Mouse (Mus musculus) kidney, postnatal 36 days (tissue): ENCODE results near the gene Zbtb48.
"Not testable (repeated sequence)": the region's sequence is repeated elsewhere in the genome, so short reads cannot be mapped to it uniquely, and the experiment has no call there.

Experiments
- DNase-seq, 2 experiments: peaks; one replicate each; pipeline ENCODE4 v3.0.0; 2021 to 2022; ENCODE audit warnings: mixed read lengths in 2 of 2

Zbtb48 gene

GRCm38 (mm10) chr4:152027524-152027923, at the start of gene Zbtb48:
Gene Zbtb48 (minus strand): TSS chr4:152027671.
- DNase-seq: peak; percentile 98 to 99

DNA sequence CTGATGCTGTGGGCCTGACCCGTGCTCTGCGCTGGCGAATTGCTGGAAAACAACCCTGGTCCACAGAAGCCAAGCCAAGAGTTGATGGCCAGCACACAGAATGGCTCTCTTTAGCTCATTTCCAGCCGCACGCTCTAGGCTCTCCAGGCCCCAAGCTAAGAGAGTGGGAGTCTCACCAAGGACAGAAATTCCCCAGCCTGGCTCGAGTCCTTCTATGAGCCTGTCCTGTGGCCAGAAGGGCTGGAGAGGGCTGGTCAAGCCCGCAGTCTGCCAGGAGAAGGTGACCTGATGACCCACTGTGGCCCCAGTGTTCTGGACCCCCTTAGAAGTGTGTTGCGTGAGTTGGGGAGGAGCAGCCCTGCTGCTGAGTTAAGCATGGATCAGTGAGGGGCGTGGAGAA, 49.7 kb upstream of the Zbtb48 start:
- no peak for DNase-seq

- no peak for DNase-seq
Observed at GRCm38 (mm10) chr4:152074548-152074947, 47.1 kb upstream of the Zbtb48 start.

DNA sequence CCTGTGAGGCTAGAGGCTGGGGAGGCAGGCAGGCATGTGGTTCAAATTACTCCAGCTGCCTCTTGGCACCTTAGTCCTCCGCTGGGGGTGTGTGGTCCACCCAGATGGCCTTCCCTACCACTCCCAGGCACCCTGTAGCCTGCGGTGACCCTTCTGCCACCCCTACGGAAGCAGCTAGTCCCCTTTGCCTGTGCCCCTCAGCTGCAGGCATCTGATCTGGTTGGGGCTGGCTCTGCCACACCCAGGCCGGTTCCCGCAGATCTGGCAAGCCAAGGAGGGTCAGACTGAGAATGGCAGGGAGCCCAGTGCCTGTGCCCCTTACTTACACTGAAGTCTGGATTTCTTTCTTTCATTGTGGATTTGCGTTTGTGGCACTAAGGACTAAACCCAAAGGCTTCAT, 46.2 kb upstream of the Zbtb48 start:
- no peak for DNase-seq

- DNase-seq: peak in 1 of 2 experiments; percentile 37
Observed at GRCm38 (mm10) chr4:152072655-152073054, 45.2 kb upstream of the Zbtb48 start.

DNA sequence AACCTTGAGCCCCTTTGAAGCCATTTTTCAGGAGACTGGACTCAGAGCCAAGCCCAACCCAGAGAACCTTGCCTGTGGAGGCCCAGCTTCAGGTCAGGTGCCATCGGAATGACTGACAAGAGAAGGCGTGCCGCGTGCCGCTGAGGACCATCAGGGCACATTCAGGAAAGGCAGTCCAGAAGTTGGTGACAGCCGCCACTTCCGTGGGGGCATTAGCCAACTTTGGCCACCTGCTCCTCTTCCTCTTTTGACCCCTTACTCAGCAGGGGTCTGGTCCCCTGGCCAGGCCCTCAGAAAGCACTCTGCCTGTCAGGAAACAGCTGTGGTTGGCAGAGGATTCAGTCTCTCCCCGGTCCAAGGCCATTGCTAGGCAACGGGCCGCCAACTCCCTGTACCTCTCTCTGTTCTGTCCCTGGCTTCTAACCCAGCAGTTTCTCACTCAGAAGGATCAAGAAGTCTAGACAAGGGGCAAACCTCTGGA, 44.7 kb upstream of the Zbtb48 start, which contains the start of gene Plekhg5:
Gene Plekhg5 (plus strand): TSS at position 378 of the 481 bp plus-strand sequence.
- DNase-seq: peak in 1 of 2 experiments; percentile 47

GRCm38 (mm10) chr4:152070494-152071396, 43.3 kb upstream of the Zbtb48 start:
- DNase-seq: no peak

- no peak for DNase-seq
Observed at GRCm38 (mm10) chr4:152069245-152069644, 41.8 kb upstream of the Zbtb48 start.

DNA sequence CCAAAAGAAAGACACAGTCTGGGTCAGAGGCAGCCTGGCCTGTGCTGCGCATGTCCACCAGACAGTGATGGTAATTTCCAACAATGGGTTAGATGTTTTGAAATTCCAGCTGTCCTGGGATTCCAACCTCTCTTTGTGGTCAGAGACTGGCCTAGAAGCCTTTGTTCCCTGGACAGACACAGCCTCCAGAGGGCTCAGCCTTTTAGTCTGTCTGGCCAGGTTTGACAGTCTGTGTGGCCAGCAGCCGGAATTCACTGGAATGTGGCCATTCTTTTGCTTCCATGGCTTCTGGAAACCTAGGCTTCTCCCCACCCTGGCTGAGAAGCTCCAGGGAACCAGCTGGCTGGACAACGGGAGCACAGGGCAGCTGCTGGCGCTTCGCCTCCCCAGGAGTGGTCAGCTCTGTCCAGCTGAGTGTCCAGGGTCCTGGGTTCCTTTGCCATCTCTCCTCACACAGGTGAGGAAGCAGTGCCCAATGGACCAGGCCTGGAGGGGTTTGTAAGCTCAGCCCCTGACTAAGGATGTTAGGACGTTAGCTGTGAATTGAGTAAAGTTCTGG, 40.8 kb upstream of the Zbtb48 start:
- no peak for DNase-seq

GRCm38 (mm10) chr4:152067280-152067679, 39.8 kb upstream of the Zbtb48 start:
- DNase-seq: no peak

GRCm38 (mm10) chr4:152062390-152063110, 35.1 kb upstream of the Zbtb48 start:
- DNase-seq: peak; percentile 78 to 85

GRCm38 (mm10) chr4:152044609-152045008, 17.1 kb upstream of the Zbtb48 start:
- peak; percentile 45 for DNase-seq

- DNase-seq: no peak
Observed at GRCm38 (mm10) chr4:152043171-152043570, 15.7 kb upstream of the Zbtb48 start.

- no peak for DNase-seq
Observed at GRCm38 (mm10) chr4:152041924-152042641, 14.6 kb upstream of the Zbtb48 start.

- peak; percentile 30 to 55 for DNase-seq
Observed at GRCm38 (mm10) chr4:152039831-152040310, 12.4 kb upstream of the Zbtb48 start.

GRCm38 (mm10) chr4:152038985-152039830, 11.7 kb upstream of the Zbtb48 start, which contains the start of gene Nol9:
Gene Nol9 (plus strand): TSS chr4:152039321.
- peak; percentile 93 to 98 for DNase-seq

- peak in 1 of 2 experiments; percentile 41 for DNase-seq
Observed at GRCm38 (mm10) chr4:152038225-152038984, 10.9 kb upstream of the Zbtb48 start, which contains the start of gene Tas1r1. Gene Tas1r1 (minus strand): TSS chr4:152038568.

DNA sequence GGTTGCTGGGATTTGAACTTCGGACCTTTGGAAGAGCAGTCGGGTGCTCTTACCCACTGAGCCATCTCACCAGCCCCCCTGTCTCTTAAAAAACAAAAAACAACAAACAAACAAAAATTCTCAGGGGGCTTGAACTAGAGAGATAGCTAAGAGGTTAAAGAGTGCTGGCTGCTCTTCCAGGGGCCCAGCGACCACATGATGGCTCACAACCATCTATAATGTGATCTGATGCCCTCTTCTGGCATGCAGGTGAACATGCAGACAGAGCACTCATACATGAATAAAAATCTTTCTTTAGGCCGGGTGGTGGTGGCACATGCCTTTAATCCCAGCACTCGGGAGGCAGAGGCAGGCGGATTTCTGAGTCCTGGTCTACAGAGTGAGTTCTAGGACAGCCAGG, 9.0 kb upstream of the Zbtb48 start:
- not testable (repeated sequence) for DNase-seq

- DNase-seq: no peak
Observed at GRCm38 (mm10) chr4:152032922-152033321, 5.5 kb upstream of the Zbtb48 start.

DNA sequence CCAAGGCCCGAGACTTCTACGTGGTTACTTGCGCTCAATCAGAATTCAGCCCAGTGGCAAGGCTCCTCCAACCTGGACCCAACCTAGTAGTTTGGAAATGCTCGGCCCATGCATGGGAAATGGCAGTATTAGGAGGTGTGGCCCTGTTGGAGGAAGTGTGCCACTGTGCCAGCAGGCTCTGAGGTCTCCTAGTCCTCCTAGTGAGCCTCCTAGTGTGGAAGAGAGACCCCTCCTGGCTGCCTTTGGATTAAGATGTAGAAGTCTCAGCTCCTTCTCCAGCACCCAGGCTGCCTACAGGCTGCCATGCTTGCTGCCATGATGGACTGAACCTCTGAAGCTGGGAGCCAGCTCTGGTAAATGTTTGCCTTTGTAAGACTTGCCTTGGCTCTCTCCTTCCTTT, 2.5 kb upstream of the Zbtb48 start:
- no peak for DNase-seq
